Mouse (Mus musculus): ENCODE results near the gene Slc25a48.

DNA sequence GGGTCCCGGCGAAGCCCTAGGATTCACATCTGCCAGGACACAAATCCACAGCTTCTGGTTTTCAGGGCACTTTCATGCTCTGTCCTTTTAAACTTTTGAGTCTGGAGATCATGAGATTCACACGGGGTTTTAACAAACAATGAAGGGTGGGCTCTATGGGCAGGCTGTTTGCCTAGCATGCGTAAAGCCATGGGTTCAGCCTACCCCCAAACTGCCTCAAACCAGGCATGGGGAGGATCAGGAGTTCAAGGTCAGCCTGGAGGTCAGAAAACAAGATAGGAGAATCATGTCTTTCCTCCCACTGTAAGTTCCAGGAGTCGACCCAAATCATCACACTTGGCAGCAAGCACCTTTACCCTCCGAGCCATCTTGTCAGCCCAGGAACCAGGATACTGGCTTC is 18.6 kb upstream of the Slc25a48 start:
- no peak for TF ChIP-seq CTCF (IDR thresholded peaks at IDR 0.05)
- TF ChIP-seq EP300 (IDR thresholded peaks at IDR 0.05) = no peak

Measured in lung, postnatal 0 days (tissue).